Comparison of ENCODE assay signal across 7 mouse cellular contexts in the genomic region with DNA sequence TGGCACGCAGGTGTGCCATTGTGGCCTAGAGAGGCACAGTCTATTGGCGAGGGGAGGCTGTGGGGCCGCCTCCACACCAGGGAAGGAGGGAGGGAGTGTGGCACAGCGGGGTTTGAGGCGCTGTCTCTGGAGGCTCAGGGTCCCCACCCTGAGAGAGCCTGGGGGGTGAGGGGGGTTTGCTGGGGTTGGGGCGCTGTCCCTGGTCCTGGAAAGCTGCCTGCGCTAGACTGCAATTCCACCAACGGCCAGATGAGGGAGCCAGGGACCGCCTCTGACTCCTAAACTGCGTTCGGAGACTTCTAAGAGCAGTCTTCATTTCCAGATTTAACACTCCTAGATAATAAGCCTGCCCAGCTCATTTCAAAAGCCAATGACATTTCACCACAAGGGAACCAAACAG. TPM values are rescaled to one million over a fixed set of nuclear protein-coding genes. Genes with fewer than 3 reads are reported as not detected.
A peak's percentile ranks its signal among the peaks of the same experiment; 100 is the strongest.
DNase-seq lines count a peak whose midpoint lies in the region; ATAC-seq and TF ChIP-seq lines count a peak whose summit lies in the region.

No protein-coding gene starts in this region.

- no peak overlapping the region for H3K27ac ChIP-seq in ES-E14 (ENCODE audit: insufficient read depth, low read depth, low read length, poor library complexity, severe bottlenecking)
- no peak overlapping the region for H3K27ac ChIP-seq in heart, embryonic 12.5 days (ENCODE audit: poor library complexity, severe bottlenecking)
- no peak overlapping the region for H3K27ac ChIP-seq in midbrain, embryonic 11.5 days (ENCODE audit: low read depth, low read length)

- 11% methylated on average over 10 of the region's 11 CpGs for WGBS in heart, embryonic 12.5 days
- 13% methylated on average over 11 of the region's 11 CpGs for WGBS in midbrain, embryonic 11.5 days

- H3K4me3 ChIP-seq in ES-E14 (ENCODE audit: insufficient read depth in 1 of 2, low read depth in 1 of 2, low read length in 2 of 2, poor library complexity in 1 of 2, severe bottlenecking in 1 of 2): no peak overlapping the region
- H3K4me3 ChIP-seq in heart, embryonic 12.5 days: no peak overlapping the region
- no peak overlapping the region for H3K4me3 ChIP-seq in midbrain, embryonic 11.5 days (ENCODE audit: low read depth, low read length)

- peaks cover 0 to 5% of the 10 kb centered on the region in 2 experiments; a peak in 1 of 4 replicates for H3K4me1 ChIP-seq in ES-E14 (ENCODE audit: control insufficient read depth in 2 of 2, insufficient read depth in 2 of 2, low read length in 2 of 2, poor library complexity in 1 of 2)
- 0 out of 2 replicates have a peak, but pooled peaks cover 2% of the 10 kb centered on the region for H3K4me1 ChIP-seq in heart, embryonic 12.5 days (replicated peaks)
- H3K4me1 ChIP-seq in midbrain, embryonic 11.5 days (ENCODE audit: control insufficient read depth, insufficient read depth, low read length): peaks cover 2% of the 10 kb centered on the region

- H3K9ac ChIP-seq in ES-E14 (ENCODE audit: insufficient read depth, low read depth, low read length, poor library complexity, severe bottlenecking): no peak overlapping the region
- no peak overlapping the region for H3K9ac ChIP-seq in heart, embryonic 12.5 days
- no peak overlapping the region for H3K9ac ChIP-seq in midbrain, embryonic 11.5 days (ENCODE audit: low read length)

- DNase-seq in ES-E14 (ENCODE audit: low read depth, low spot score): peak; percentile 56
- peak; percentile 77 to 83 for DNase-seq in adrenal gland, adult 18-20 months (ENCODE audit: low spot score in 2 of 2)
- DNase-seq in embryo, embryonic 11.5 days (ENCODE audit: low read depth, low spot score): peak; percentile 61
- DNase-seq in layer of hippocampus, postnatal 25 days (ENCODE audit: extremely low spot score in 1 of 2, low spot score in 1 of 2): peak; percentile 87 to 93
- DNase-seq in midbrain, embryonic 11.5 days (ENCODE audit: low spot score, missing footprints): peak; percentile 98
- DNase-seq in right cerebral cortex, postnatal 4 days: peak; percentile 84

- H3K4me2 ChIP-seq in heart, embryonic 12.5 days: no peak overlapping the region
- H3K4me2 ChIP-seq in midbrain, embryonic 11.5 days: no peak overlapping the region

- H3K9me3 ChIP-seq in ES-E14 (ENCODE audit: control insufficient read depth, insufficient read depth, low read depth, low read length): no peaks in the 10 kb centered on the region
- no peaks in the 10 kb centered on the region for H3K9me3 ChIP-seq in heart, embryonic 12.5 days (replicated peaks)
- H3K9me3 ChIP-seq in midbrain, embryonic 11.5 days (ENCODE audit: control insufficient read depth, low read length): no peaks in the 10 kb centered on the region

- H3K36me3 ChIP-seq in ES-E14 (ENCODE audit: control insufficient read depth, insufficient read depth, low read length, poor library complexity, severe bottlenecking): no peaks in the 10 kb centered on the region
- H3K36me3 ChIP-seq in heart, embryonic 12.5 days: no peaks in the 10 kb centered on the region
- H3K36me3 ChIP-seq in midbrain, embryonic 11.5 days (ENCODE audit: control insufficient read depth, insufficient read depth, low read length): no peaks in the 10 kb centered on the region

- in situ Hi-C loops in ES-E14 (cut with MboI; ENCODE audit: low sequenced_read_pairs in 2 of 2, unreplicated experiment in 2 of 2): no loop called here

- H3K27me3 ChIP-seq in heart, embryonic 12.5 days (replicated peaks): peaks cover 83% of the 10 kb centered on the region
- peaks cover 12% of the 10 kb centered on the region for H3K27me3 ChIP-seq in midbrain, embryonic 11.5 days (ENCODE audit: control insufficient read depth, insufficient read depth, low read length)

- peak; percentile 26; the same call in 1 of the 2 replicates for ATAC-seq in heart, embryonic 12.5 days (ENCODE audit: insufficient number of reproducible peaks, low FRiP score)
- ATAC-seq in midbrain, embryonic 11.5 days (ENCODE audit: low FRiP score): 0 out of 2 replicates have a peak, but pooled peaks have one; percentile 30

TF ChIP-seq in ES-E14, 5 proteins besides CTCF, POLR2A, EP300 and RAD21:
- no peak for TF ChIP-seq ZNF384 (IDR thresholded peaks at IDR 0.05; ENCODE audit: low read depth, low read length)
- peak; percentile 46; the same call in 1 of the 2 replicates for TF ChIP-seq ZC3H11A (IDR thresholded peaks at IDR 0.05; ENCODE audit: borderline replicate concordance, low read depth, low read length)
- TF ChIP-seq CHD2 (IDR thresholded peaks at IDR 0.05; ENCODE audit: low read depth, low read length): no peak

RNA-seq across cellular contexts. Expression of a gene that starts 11.5 kb away (rescaled TPM):
- 13.4 and 28.4 TPM in 2 replicates for total RNA-seq in ES-E14 (2012; rRNA removed)
- total RNA-seq in adrenal gland, adult 18-20 months (2021): 100 to 1,000 TPM in 1 of 2 experiments, 10 to 100 TPM in 1; 94.7 to 131 TPM
- polyA plus RNA-seq in heart, embryonic 12.5 days (2016; fragmentation: Nextera tagmentation; extraction: Ambion mirVana): 4.3 and 4.9 TPM in 2 replicates
- 100 to 1,000 TPM; 263 to 285 TPM for total RNA-seq in layer of hippocampus, postnatal 25 days (2021)
- 4.6 and 4.9 TPM in 2 replicates for polyA plus RNA-seq in midbrain, embryonic 11.5 days (2014; fragmentation: Nextera tagmentation; extraction: Ambion mirVana)
